Mouse (Mus musculus) lung, postnatal 4 days (tissue): ENCODE results near the gene Capn1.
"Not testable (repeated sequence)": the region's sequence is repeated elsewhere in the genome, so short reads cannot be mapped to it uniquely, and the experiment has no call there.

Experiments
- DNase-seq, 2 experiments: peaks; one replicate each; pipeline ENCODE4 v3.0.0; 2021

Gene Capn1

DNA sequence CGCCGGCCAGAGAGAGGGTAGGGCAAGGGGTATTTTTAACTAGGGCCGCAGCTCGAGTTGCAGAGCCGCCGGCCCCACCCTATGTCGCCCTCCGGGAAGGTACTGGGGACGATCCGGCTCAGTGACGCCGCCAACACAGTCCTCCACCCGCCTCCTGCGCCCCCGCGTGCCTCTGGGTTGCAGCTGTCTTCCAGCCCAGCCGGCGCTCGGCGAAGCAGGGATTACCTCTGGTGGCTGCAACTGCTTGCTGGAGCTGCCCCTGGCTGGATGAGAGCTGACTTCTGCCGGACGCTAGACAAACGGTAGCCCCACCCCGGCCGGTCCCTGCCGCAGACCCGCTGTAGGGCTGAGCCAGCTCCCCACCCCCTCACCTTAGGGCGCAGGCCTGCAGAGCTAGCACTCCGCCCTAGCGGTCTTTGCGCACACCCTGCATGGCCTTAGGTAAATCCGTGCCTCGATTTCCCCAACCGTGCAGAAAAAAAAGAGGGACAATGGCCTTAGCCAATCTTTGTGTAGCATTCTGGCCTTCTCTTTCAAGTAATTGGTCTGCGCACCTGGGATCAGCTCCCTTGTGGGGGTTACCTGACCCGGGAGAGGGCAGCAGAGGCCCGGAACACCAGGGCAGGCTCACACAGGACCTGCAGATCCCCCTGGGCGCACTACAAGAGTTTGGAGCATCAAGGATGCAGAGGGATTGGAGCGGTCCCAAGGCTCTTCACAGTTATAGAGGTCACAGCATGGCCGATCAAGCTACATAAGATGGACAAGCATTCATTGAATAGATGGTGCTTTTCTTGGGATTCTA, at the start of gene Capn1:
Gene Capn1, minus strand, starts transcription at position 387 of the 805 bp plus-strand sequence.
- peak; percentile 84 to 85 for DNase-seq

DNA sequence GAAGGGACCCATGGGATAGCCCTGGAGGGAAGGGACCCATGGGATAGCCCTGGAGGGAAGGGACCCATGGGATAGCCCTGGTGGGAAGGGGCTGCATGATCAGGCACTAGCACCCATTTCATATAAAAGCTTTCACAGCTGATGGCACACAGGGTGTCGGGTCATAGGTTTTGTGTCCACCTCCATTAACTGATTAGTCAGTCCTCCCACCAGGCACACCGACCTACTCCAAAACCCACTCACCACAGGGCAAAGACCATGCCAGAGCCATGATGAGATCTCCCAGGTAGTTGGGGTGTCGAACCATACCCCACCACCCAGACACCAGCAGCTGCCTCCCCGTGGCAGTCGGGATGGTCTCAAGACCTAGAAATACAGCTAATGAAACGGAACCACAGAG, 47.4 kb upstream of the Capn1 start:
- no peak for DNase-seq

DNA sequence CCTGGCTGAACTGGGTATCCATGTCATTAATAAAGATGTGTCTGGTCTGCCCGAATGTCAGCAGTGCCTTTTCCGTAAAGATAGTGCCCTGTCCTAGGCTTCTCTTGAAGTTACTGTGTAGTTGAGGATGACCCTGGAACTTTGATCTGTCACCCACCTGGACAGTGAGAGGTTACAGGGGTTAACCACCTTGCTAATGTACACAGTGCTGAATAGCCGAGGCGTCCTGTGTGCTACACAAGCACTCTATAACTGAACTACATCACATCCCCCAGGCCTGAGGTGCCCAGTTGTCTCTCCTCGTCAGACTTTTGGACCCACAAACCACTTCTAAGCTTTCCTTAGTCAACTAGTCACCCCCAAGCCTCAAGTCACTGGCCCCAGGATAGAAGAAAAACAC, 46.7 kb upstream of the Capn1 start:
- DNase-seq = no peak

DNA sequence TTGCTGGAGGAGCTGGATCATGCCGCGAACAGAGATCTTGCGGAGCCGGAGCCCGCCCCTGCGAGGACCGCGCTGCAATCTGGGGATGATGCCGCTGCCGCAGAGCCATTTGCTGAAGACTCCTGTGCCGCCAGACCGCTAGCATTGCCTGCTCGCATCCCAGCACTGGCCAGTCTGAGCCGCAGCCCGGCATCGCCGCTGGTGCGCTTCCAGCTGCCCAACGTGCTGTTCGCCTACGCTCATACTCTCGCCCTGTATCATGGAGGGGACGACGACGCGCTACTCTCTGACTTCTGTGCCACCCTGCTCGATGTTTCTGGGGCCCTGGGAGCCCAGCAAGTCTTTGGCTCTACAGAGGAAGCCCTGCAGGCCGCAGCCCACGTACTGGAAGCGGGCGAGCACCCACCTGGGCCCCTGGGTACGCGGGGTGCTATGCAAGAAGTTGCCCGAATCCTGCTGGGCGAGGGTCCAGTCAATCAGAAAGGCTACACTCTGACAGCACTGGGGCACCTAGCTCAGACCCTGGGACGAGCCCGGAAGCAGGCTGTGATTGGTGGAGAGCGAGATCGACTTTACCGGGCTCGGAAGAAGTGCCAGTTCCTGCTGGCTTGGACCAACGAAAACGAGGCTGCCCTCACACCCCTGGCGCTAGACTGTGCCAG, 46.1 kb upstream of the Capn1 start:
- DNase-seq = peak; percentile 60 to 66

DNA sequence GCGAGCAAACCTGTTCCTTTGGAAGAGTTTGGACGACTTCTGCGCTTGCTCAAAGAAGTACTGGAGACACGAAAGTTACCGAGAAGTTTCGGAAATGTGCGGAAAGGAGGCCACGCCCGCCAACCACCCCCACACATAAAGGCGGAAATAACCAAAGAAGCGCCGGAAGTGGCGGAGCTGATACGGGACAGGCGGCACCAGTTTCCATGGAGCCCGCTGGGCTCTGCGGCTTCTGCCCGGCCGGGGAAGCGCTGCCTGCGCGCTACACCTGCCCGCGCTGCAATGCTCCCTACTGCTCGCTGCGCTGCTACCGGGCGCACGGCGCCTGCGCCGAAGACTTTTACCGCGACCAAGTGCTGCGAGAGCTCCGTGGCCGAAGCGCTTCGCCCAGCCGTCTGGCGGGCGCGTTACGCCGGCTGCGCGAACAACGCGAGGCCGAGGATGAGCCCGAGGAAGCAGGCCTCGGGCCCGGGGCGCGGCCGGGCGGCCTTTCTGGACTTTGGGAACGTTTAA, 45.4 kb upstream of the Capn1 start, which contains the start of gene Znhit2:
Gene Znhit2, plus strand, starts transcription at position 172 of the 513 bp plus-strand sequence.
- peak; percentile 95 to 96 for DNase-seq

DNA sequence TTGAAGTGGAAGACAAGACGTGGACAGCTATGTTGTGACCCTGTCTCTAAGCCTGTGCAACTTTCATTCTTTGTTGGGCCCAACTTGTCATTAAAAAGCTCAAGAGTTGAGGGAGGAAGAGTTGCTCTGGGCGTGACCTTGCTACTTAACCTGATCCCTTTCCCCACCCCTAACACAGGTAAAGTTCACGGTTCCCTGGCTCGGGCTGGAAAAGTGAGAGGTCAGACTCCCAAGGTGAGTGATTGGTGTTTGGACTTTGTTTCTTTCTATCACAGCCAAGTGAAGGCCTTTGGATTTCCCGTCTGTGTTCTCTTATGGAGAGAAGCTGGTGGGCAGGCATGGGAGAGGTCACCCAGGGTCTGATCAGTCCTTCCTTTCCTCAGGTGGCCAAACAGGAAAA, 43.3 kb upstream of the Capn1 start:
- DNase-seq = no peak

DNA sequence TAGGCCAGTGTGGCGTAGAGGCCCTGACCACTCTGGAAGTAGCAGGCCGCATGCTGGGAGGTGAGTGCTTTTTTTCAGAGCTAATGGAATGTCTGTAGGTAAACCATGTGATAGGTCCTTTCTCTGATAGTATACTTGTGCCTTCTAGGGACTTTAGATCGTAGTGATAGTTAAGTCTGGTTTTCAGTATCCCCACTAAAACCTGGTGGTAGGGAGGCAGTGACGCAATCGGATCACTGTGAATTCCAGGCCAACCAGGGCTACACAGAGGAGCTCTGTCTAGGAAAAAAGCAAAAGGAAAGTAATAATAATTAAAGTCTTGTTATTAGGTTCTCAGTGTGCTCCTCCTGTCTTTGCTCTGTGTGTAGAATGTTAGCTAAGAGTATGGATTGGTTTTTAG, 42.8 kb upstream of the Capn1 start:
- DNase-seq = no peak

DNA sequence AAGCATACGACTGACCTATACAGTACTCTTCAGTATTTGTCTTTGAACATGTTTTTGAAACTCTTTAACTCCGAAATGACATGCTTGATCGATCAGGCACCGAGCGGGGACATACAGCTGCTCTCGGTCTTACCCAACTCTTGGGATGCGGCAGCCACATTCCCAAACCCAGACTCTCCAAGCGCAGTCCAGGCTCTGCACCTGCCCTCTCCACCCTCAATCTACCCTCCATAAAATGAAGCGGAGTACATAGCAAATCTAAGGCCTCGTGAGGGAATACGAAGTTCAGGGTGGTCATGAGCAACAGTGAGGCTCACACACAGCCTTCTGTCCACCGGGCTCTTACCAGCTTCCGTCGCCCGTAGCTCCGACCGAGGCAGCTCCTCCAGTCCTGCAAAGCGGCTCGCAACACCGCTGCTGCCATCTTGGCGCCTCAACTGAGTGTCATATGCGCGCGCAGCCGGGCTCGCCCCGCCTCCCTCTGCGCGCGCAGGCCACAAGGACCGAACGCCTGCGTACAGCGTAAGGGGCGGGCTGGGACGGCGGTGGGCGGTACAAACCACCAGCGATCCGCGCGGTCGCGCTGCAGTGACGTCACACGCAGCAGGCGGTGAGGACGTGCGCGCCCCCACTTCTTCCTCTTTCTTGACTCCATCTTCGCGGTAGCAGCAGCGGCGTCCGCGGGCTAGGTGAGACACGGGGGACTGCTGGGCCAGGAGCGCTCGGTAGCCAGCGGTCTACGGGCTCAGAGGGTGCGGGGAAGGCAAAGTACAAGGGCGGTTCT, 41.8 kb upstream of the Capn1 start, which contains the start of the genes Mrpl49 and Fau:
Gene Mrpl49, minus strand, starts transcription at position 473 of the 784 bp plus-strand sequence.
Gene Fau, plus strand, starts transcription at position 532 of the 784 bp plus-strand sequence.
- DNase-seq = peak; percentile 99

DNA sequence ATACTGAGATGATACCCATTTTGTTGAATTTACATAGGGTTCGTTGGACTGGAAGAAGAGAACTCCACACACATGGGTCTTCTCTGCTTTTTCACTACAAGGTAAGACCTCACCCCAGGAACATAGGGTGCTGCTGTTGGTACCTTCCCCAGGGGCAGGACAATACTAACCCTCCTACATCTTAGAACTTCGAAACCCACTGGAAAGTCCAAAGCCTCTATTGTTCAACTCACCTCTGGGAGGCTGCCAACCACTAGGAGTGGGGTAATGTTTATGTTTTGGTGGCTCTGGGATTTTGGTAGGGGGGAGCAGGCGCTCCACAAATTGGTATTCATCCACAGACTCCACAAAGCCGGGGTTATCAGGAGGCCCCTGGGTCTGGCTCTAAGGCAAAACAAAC, 41.0 kb upstream of the Capn1 start:
- DNase-seq = no peak

DNA sequence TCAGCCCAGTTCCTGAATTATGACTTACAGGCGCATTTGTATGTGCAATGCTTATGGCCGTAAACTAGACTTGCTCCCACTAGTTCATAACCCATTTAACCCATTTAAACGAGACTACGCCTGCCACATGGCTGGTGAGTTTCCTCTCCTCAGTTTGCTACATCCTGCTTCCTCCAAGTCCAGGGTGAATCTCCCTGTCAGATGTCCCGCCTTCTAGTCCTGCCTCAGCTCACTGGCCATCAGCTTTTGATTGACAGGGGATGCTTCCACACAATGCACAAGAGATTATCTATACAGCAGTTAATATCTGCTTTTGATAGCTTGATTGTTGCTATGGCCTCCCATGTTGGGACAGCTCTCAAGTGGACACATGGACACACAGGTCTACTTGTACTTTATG, 38.6 kb upstream of the Capn1 start:
- DNase-seq = no peak

DNA sequence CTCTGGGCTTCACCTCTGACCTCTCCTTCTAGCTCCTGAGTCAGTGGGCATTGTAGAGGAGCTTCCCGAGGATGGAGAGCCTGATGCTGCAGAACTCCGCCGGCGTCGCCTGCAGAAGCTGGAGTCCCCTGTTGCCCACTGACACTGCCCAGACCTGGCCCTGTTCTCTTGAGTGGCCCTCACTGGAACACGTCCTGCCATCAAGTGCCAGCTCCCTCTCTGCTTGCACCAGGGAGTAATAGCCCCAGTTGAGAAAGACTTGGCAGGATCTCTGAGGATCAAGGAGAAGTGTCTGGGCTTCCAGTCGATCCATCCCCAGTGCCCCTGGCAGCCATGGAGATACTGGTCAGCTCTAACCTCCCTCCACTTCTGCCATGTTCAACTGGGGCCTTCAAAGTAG, 36.8 kb upstream of the Capn1 start:
- peak in 1 of 2 experiments; percentile 25 for DNase-seq

DNA sequence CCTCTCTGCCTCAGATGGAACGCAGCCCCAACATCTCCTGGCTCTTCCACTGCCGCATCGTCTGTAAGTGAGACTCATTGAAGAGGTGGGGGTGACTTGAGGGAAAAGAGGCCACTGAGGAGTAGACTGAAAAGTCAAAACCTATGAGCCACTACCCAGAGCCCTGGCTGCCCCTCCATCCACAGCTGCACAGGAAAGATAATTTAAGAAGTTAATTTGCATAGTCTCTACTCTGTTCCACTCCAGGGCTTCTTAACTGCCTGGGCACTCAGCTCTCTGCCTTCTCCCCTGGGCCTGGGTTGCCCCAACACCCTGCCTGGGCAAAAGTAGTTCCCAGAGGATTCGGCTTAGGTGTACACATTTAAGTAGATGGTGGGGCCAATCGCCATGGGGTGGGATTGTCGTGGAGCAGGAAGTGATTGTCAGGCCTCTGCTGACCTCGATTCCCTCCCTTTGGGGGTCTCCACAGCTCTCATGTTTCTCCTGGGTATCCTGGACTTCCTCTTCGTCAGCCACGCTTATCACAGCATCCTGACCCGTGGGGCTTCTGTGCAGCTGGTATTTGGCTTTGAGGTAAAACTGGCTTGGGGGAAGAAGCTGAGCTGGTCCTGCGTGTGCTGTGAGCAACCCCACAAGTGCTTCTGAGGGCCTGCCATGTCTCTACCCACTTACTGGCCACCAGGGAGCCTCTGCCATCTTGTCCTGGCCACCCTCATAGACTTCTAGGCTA, 33.1 kb upstream of the Capn1 start:
- peak in 1 of 2 experiments; percentile 32 for DNase-seq

DNA sequence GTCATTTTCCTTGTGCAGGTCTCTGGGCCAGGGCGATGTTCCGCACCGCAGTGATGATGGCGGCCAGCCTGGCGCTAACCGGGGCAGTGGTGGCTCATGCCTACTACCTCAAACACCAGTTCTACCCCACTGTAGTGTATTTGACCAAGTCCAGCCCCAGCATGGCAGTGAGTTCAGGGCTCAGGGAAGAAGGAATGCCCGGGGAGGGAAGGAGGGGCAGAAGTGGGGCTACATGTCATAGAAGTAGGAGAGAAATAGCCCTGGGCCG, 32.1 kb upstream of the Capn1 start:
- DNase-seq = peak in 1 of 2 experiments; percentile 26

DNA sequence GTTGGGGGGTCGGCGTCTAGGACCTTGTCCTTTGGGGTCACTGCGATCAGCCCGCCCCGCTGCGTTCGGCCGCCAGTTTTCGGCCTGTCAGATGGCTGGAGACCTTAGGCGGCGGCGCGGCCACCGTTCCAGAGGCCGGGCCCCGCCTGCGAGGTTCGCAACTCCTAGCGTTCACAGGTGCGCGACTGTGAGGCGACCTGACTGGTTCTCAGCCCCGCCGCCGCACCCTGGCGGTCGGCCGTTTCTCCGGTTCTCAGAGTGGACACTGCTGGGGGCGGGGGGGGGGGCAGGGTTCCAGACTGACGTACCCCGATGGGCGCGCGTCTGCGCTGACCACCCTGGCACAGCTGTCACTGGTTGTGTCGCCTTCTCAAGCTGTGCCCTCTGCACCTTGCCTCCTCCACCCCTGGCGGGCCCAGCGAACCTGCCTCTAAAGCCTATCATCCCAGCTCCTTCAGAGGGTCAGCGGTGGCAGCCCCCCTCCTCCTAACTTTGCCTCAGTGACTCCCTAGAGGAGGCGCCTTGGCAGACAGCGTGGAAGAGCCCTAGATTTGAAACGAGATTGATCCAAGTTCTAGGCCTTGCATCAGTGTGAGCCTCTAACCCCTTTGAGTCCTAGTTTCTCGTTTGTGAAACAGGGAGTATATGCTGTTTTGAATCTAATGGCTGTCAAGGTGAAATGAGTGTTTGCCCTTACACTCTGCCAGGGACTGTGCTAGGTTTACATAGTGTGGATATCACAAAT, 31.6 kb upstream of the Capn1 start:
- DNase-seq = no peak

DNA sequence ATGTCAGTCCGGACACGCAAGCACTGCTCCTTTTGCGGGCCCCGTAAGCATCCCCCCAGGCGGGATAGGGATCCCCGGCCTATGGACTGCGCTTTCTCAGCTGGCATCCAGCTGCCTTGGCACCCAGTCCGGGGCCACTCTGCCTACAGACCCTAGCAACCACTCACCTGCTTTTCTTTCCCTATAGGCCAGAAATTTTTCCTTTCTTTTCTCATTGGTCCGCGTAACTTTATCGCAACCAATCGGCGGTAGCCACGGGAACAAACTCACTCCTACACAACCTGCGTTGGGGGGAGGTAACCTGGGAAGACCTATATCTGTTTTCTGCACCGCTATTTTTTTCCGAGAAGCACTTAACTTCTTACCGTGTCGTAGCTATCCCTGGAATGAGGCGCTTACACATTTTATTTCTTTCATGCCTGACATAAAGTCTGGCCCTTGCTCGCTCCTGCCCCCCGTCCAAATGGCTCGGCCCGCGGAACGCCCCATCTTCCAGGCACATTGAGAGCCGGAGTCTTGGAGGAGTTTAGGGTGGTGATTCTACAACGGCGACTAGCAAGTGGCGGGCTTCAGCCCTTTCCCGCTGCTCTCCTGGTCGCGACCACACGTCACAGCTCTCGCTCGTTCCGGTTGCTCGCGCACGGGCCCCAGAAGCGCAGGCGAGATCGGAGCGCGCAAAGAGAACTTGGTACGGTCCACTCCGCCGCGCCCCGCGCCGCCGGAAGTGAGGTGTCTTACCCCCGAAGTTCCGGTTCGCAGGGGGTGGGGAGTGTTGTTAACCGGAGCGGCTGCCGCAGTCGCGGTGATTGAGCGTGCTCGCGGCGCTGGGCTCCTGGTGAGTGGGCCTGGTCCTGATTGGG, 30.8 kb upstream of the Capn1 start, which contains the start of gene Syvn1:
Gene Syvn1, plus strand, starts transcription at position 283 of the 860 bp plus-strand sequence.
- peak; percentile 91 for DNase-seq

DNA sequence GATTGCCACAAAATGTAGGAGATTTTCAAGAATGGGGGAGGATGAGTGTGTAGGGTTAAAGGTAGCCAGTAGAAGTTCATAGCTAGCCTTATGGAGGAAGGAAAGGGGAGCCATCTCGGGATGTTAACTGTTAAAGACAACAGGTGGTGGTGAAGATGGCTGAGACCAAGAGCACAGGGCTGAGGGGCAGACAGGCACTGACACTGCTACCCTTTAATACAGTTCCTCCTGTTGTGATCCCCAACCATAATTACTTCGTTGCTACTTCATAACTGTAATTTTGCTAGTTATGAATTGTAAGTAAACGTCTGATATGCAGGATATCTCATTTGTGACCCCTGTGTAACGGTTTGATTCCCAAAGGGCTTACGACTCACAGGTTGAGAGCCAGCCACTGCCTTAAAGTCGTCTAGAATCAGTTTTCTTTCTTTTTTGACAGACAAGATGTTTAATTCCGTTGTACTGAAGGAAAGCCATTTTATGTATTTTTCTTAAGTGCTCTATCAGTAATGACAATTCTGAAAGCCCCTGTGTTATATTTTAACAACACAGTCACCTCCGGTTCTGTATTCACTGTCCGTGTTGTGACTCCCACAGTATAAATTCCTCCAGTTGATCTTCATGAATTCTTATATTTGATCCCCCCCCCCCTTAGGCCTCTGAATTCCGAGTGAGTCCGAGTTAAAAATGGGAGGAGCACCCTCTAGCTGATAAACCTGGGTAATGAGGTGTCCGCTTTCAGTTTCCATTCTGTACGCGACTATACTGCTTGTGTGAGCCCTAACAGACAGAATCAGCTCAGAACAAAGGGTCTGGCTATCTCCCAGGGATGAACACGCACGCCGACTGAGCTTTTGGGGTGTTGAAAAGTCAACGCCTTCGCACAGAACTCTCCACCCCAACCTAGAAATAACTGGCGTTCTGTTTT, 29.9 kb upstream of the Capn1 start:
- no peak for DNase-seq

DNA sequence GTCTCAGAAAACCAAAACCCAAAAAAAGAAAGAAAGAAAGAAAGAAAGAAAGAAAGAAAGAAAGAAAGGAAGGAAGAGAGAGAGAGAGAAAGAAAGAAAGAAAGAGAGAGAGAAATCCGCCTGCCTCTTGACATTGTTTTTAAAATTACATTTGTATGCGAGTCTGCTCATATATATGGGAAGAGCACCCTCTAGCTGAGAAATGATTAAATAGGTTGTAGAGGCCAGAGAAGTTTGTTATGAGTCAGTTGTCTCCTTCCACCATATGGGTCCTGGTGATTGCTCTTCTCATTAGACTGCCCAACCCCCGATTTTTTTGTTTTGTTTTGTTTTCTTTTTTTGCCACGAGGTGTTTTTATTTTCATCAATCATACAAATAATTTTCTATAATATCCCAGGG, 28.4 kb upstream of the Capn1 start:
- not testable (repeated sequence) for DNase-seq

DNA sequence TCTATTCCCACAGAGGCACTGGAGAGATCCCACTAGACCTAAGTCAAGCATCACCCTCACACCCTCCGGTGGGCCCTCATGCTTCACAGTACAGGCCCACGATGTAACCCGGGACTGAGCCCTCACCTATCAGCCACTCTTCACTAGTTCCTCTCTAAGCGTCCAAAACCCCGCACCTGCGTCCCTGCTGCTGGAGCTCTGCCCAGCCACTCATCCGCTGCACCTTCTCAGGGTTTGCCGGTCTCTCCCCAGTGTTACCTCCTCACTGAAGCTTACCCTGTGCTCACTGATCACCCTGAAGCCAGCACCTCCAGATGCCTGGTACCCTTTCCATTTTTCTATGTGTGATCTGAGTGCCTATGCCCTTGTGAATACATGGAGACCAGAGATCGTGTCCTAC, 26.6 kb upstream of the Capn1 start:
- no peak for DNase-seq

DNA sequence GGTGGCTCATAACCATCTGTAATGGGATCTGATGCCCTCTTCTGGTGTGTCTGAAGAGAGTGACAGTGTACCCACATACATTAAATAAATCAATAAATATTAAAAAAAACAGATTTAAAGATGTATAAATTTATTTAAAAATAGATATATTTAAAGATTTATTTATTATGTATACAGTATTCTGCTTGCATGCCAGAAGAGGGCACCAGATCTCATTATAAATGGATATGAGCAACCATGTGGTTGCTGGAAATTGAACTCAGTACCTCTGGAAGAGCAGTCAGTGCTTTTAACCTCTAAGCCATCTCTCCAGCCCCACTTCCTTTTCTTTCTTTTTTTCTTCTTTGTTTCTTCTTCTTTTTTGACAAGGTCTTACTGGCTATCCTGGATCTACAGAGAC, 24.3 kb upstream of the Capn1 start:
- no peak for DNase-seq

DNA sequence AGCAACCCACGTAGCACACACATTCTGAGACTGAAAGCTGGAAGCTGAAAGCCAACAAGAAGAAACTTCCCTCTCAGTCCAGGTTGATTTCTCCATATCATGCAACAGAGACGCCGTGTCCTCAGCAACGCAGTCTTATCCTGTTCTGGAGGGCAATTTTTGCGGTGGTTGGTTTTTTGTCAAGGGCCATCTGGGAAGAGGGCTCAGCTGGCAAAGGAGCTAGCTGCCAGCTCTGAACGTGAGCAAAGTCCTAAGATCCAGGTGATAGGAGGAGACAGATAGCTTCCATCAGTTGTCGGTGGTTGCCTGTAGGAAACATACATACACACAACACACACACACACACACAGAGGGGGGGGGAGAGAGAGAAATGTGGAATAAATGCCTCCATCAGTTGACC, 22.6 kb upstream of the Capn1 start:
- no peak for DNase-seq
